Mouse (Mus musculus): ENCODE results near the gene F5. TPM values are rescaled to one million over a fixed set of nuclear protein-coding genes. Genes with fewer than 3 reads are reported as not detected.

F5 gene
- polyA plus RNA-seq, 1 experiment from 2014 or later, result 0.08 TPM

- no peak for ATAC-seq
- no peak overlapping the region for H3K27ac ChIP-seq
- H3K4me3 ChIP-seq, result no peak overlapping the region
- no peaks in the 10 kb centered on the region for H3K9me3 ChIP-seq (replicated peaks)
- WGBS, result 83% methylated on average over 1 of the region's 1 CpGs
- H3K27me3 ChIP-seq, result no peaks in the 10 kb centered on the region
- no peaks in the 10 kb centered on the region for H3K36me3 ChIP-seq (ENCODE audit: poor library complexity, severe bottlenecking)
- no peak overlapping the region for H3K9ac ChIP-seq
- no peaks in the 10 kb centered on the region for H3K4me1 ChIP-seq
- H3K4me2 ChIP-seq, result no peak overlapping the region
These were observed 19.0 kb upstream of the F5 start for GRCm38 (mm10) chr1:164132609-164133008.

GRCm38 (mm10) chr1:164134101-164134500, 17.5 kb upstream of the F5 start:
- H3K4me3 ChIP-seq, result no peak overlapping the region
- H3K4me2 ChIP-seq, result no peak overlapping the region
- 91% methylated on average over 6 of the region's 6 CpGs for WGBS
- no peak overlapping the region for H3K27ac ChIP-seq
- no peaks in the 10 kb centered on the region for H3K4me1 ChIP-seq
- ATAC-seq, result no peak
- no peaks in the 10 kb centered on the region for H3K27me3 ChIP-seq
- H3K9me3 ChIP-seq (replicated peaks), result no peaks in the 10 kb centered on the region
- H3K9ac ChIP-seq, result no peak overlapping the region
- H3K36me3 ChIP-seq (ENCODE audit: poor library complexity, severe bottlenecking), result no peaks in the 10 kb centered on the region

GRCm38 (mm10) chr1:164135360-164135759, 16.3 kb upstream of the F5 start:
- ATAC-seq, result no peak
- H3K36me3 ChIP-seq (ENCODE audit: poor library complexity, severe bottlenecking), result no peaks in the 10 kb centered on the region
- H3K4me2 ChIP-seq, result no peak overlapping the region
- no peaks in the 10 kb centered on the region for H3K9me3 ChIP-seq (replicated peaks)
- no peaks in the 10 kb centered on the region for H3K27me3 ChIP-seq
- WGBS, result 74% methylated on average over 5 of the region's 5 CpGs
- no peaks in the 10 kb centered on the region for H3K4me1 ChIP-seq
- H3K27ac ChIP-seq, result no peak overlapping the region
- H3K4me3 ChIP-seq, result no peak overlapping the region
- no peak overlapping the region for H3K9ac ChIP-seq

- Histone ChIP-seq H3K36me3 (ENCODE audit: poor library complexity, severe bottlenecking) (no peaks in the 10 kb centered on the region), H3K9me3 (replicated peaks) (no peaks in the 10 kb centered on the region), H3K9ac (no peak overlapping the region), H3K4me3 (no peak overlapping the region), H3K4me2 (no peak overlapping the region), H3K27ac (no peak overlapping the region), H3K4me1 (no peaks in the 10 kb centered on the region), H3K27me3 (no peaks in the 10 kb centered on the region)
- 89% methylated on average over 11 of the region's 11 CpGs for WGBS
- ATAC-seq, result no peak
These were observed 15.7 kb upstream of the F5 start for GRCm38 (mm10) chr1:164135960-164136359.

- Histone ChIP-seq H3K27me3 (no peaks in the 10 kb centered on the region), H3K9ac (no peak overlapping the region), H3K9me3 (replicated peaks) (no peaks in the 10 kb centered on the region), H3K36me3 (ENCODE audit: poor library complexity, severe bottlenecking) (no peaks in the 10 kb centered on the region), H3K4me2 (no peak overlapping the region), H3K4me3 (no peak overlapping the region), H3K27ac (no peak overlapping the region), H3K4me1 (no peaks in the 10 kb centered on the region)
- ATAC-seq, result no peak
- 79% methylated on average over 6 of the region's 6 CpGs for WGBS
These were observed 15.0 kb upstream of the F5 start for GRCm38 (mm10) chr1:164136636-164137035.

- Histone ChIP-seq H3K4me2 (peak overlapping the region; percentile 27), H3K9ac (no peak overlapping the region), H3K4me3 (no peak overlapping the region), H3K27me3 (no peaks in the 10 kb centered on the region), H3K9me3 (replicated peaks) (no peaks in the 10 kb centered on the region), H3K4me1 (no peaks in the 10 kb centered on the region), H3K27ac (no peak overlapping the region), H3K36me3 (ENCODE audit: poor library complexity, severe bottlenecking) (no peaks in the 10 kb centered on the region)
- WGBS, result 4% methylated on average over 5 of the region's 5 CpGs
- ATAC-seq, result peak; percentile 91
These were observed 13.1 kb upstream of the F5 start for GRCm38 (mm10) chr1:164138365-164139130.

- H3K9me3 ChIP-seq (replicated peaks), result no peaks in the 10 kb centered on the region
- H3K36me3 ChIP-seq (ENCODE audit: poor library complexity, severe bottlenecking), result no peaks in the 10 kb centered on the region
- H3K27ac ChIP-seq, result no peak overlapping the region
- no peak for ATAC-seq
- no peak overlapping the region for H3K9ac ChIP-seq
- 80% methylated on average over 4 of the region's 4 CpGs for WGBS
- H3K27me3 ChIP-seq, result no peaks in the 10 kb centered on the region
- H3K4me3 ChIP-seq, result no peak overlapping the region
- H3K4me2 ChIP-seq, result no peak overlapping the region
- H3K4me1 ChIP-seq, result no peaks in the 10 kb centered on the region
These were observed 12.2 kb upstream of the F5 start for GRCm38 (mm10) chr1:164139464-164139863.

- WGBS, result 95% methylated on average over 7 of the region's 7 CpGs
- H3K9ac ChIP-seq, result no peak overlapping the region
- H3K27me3 ChIP-seq, result no peaks in the 10 kb centered on the region
- H3K9me3 ChIP-seq (replicated peaks), result no peaks in the 10 kb centered on the region
- no peak for ATAC-seq
- no peaks in the 10 kb centered on the region for H3K36me3 ChIP-seq (ENCODE audit: poor library complexity, severe bottlenecking)
- no peak overlapping the region for H3K27ac ChIP-seq
- no peaks in the 10 kb centered on the region for H3K4me1 ChIP-seq
- no peak overlapping the region for H3K4me2 ChIP-seq
- H3K4me3 ChIP-seq, result no peak overlapping the region
These were observed 2.6 kb upstream of the F5 start for GRCm38 (mm10) chr1:164149083-164149482.

GRCm38 (mm10) chr1:164152836-164153235, 1.2 kb downstream of the F5 start:
- no peak overlapping the region for H3K9ac ChIP-seq
- H3K4me3 ChIP-seq, result no peak overlapping the region
- no peaks in the 10 kb centered on the region for H3K4me1 ChIP-seq
- H3K27me3 ChIP-seq, result no peaks in the 10 kb centered on the region
- 94% methylated on average over 5 of the region's 5 CpGs for WGBS
- ATAC-seq, result no peak
- no peaks in the 10 kb centered on the region for H3K9me3 ChIP-seq (replicated peaks)
- H3K36me3 ChIP-seq (ENCODE audit: poor library complexity, severe bottlenecking), result no peaks in the 10 kb centered on the region
- H3K4me2 ChIP-seq, result no peak overlapping the region
- no peak overlapping the region for H3K27ac ChIP-seq

- no peak overlapping the region for H3K9ac ChIP-seq
- H3K4me2 ChIP-seq, result no peak overlapping the region
- H3K36me3 ChIP-seq (ENCODE audit: poor library complexity, severe bottlenecking), result no peaks in the 10 kb centered on the region
- H3K27ac ChIP-seq, result no peak overlapping the region
- no peaks in the 10 kb centered on the region for H3K4me1 ChIP-seq
- H3K4me3 ChIP-seq, result no peak overlapping the region
- H3K27me3 ChIP-seq, result no peaks in the 10 kb centered on the region
- no peaks in the 10 kb centered on the region for H3K9me3 ChIP-seq (replicated peaks)
- WGBS, result 80% methylated on average over 3 of the region's 3 CpGs
- ATAC-seq, result no peak
These were observed 3.3 kb downstream of the F5 start for GRCm38 (mm10) chr1:164154983-164155382.

- Histone ChIP-seq H3K9ac (no peak overlapping the region), H3K4me2 (no peak overlapping the region), H3K9me3 (replicated peaks) (no peaks in the 10 kb centered on the region), H3K27me3 (no peaks in the 10 kb centered on the region), H3K4me1 (no peaks in the 10 kb centered on the region), H3K27ac (no peak overlapping the region), H3K4me3 (no peak overlapping the region), H3K36me3 (ENCODE audit: poor library complexity, severe bottlenecking) (no peaks in the 10 kb centered on the region)
- no peak for ATAC-seq
- 79% methylated on average over 4 of the region's 4 CpGs for whole genome bisulfite sequencing
These were observed 6.9 kb downstream of the F5 start for GRCm38 (mm10) chr1:164158571-164158970.

- Histone ChIP-seq H3K9ac (no peak overlapping the region), H3K9me3 (replicated peaks) (no peaks in the 10 kb centered on the region), H3K4me3 (no peak overlapping the region), H3K4me1 (no peaks in the 10 kb centered on the region), H3K36me3 (ENCODE audit: poor library complexity, severe bottlenecking) (no peaks in the 10 kb centered on the region), H3K27ac (no peak overlapping the region), H3K4me2 (no peak overlapping the region), H3K27me3 (no peaks in the 10 kb centered on the region)
- no peak for ATAC-seq
- 89% methylated on average over 2 of the region's 2 CpGs for WGBS
These were observed 8.1 kb downstream of the F5 start for GRCm38 (mm10) chr1:164159781-164160180.

- no peak for ATAC-seq
- no peaks in the 10 kb centered on the region for H3K36me3 ChIP-seq (ENCODE audit: poor library complexity, severe bottlenecking)
- no peaks in the 10 kb centered on the region for H3K4me1 ChIP-seq
- H3K27ac ChIP-seq, result no peak overlapping the region
- H3K27me3 ChIP-seq, result no peaks in the 10 kb centered on the region
- 86% methylated on average over 5 of the region's 5 CpGs for WGBS
- no peaks in the 10 kb centered on the region for H3K9me3 ChIP-seq (replicated peaks)
- H3K4me2 ChIP-seq, result no peak overlapping the region
- no peak overlapping the region for H3K4me3 ChIP-seq
- H3K9ac ChIP-seq, result no peak overlapping the region
These were observed 11.1 kb downstream of the F5 start for GRCm38 (mm10) chr1:164162745-164163144.
